ENCODE assay signal across 25 mouse cellular contexts in genomic region chr6:111954401-111954800, GRCm38 (mm10).
DNase-seq lines count a peak whose midpoint lies in the region; ATAC-seq and TF ChIP-seq lines count a peak whose summit lies in the region.
"Had no signal": no experiment of that assay in that cellular context is flagged by ENCODE, and none has a peak within 500 bp of the region (broad histone marks: within the 10 kb centered on the region; RNA-seq: fewer than 3 reads in every experiment).

No protein-coding gene starts in this region.

- no peak overlapping the region for H3K27ac ChIP-seq in embryonic facial prominence, embryonic 12.5 days
- H3K27ac ChIP-seq in embryonic facial prominence, embryonic 10.5 days (replicated peaks): no peak overlapping the region
- H3K27ac ChIP-seq in midbrain, postnatal 0 days (ENCODE audit: low read depth, low read length): no peak overlapping the region
- no peak overlapping the region for H3K27ac ChIP-seq in midbrain, embryonic 16.5 days (ENCODE audit: low read length)
- no peak overlapping the region for H3K27ac ChIP-seq in left cerebral cortex, adult 2 months
- H3K27ac ChIP-seq: embryonic facial prominence, embryonic 15.5 days; heart, adult 2 months; heart, embryonic 10.5 days; heart, embryonic 13.5 days; hindbrain, embryonic 12.5 days; hindbrain, embryonic 15.5 days had no signal

- no peak for DNase-seq in embryonic facial prominence, embryonic 10.5 days (ENCODE audit: low spot score)
- DNase-seq in midbrain, postnatal 0 days (ENCODE audit: low spot score): peak; percentile 21
- peak; percentile 80 for DNase-seq in retina, postnatal 1 day
- DNase-seq in kidney, adult 11 months: no peak
- DNase-seq in left cerebral cortex, adult 2 months (ENCODE audit: extremely low spot score in 1 of 2, low spot score in 2 of 2): no peak
- DNase-seq: adrenal gland, postnatal 10 days; adrenal gland, postnatal 36 days; cerebellum, adult 11 months; cerebellum, adult 2 months; cerebellum, adult 9-11 months; cerebellum, postnatal 25 days; gastrocnemius, postnatal 10 days; gastrocnemius, postnatal 36 days; heart, adult 2 months; heart, postnatal 14 days; heart, postnatal 4 days had no signal

- H3K9me3 ChIP-seq in embryonic facial prominence, embryonic 12.5 days: no peaks in the 10 kb centered on the region
- no peaks in the 10 kb centered on the region for H3K9me3 ChIP-seq in embryonic facial prominence, embryonic 10.5 days
- H3K9me3 ChIP-seq in midbrain, postnatal 0 days (ENCODE audit: low read length): no peaks in the 10 kb centered on the region
- H3K9me3 ChIP-seq in midbrain, embryonic 16.5 days (replicated peaks; ENCODE audit: control insufficient read depth, low read length, poor library complexity, severe bottlenecking): no peaks in the 10 kb centered on the region
- H3K9me3 ChIP-seq: embryonic facial prominence, embryonic 15.5 days; heart, embryonic 10.5 days; heart, embryonic 13.5 days; hindbrain, embryonic 12.5 days; hindbrain, embryonic 15.5 days had no signal

- no peaks in the 10 kb centered on the region for H3K27me3 ChIP-seq in embryonic facial prominence, embryonic 12.5 days
- H3K27me3 ChIP-seq in embryonic facial prominence, embryonic 10.5 days (replicated peaks; ENCODE audit: low read depth, poor library complexity, severe bottlenecking): no peaks in the 10 kb centered on the region
- no peaks in the 10 kb centered on the region for H3K27me3 ChIP-seq in midbrain, postnatal 0 days (ENCODE audit: insufficient read depth, low read length)
- H3K27me3 ChIP-seq in midbrain, embryonic 16.5 days (ENCODE audit: control insufficient read depth, insufficient read depth, low read depth, low read length): no peaks in the 10 kb centered on the region
- H3K27me3 ChIP-seq: embryonic facial prominence, embryonic 15.5 days; heart, embryonic 13.5 days; hindbrain, embryonic 12.5 days; hindbrain, embryonic 15.5 days had no signal

- no peaks in the 10 kb centered on the region for H3K36me3 ChIP-seq in embryonic facial prominence, embryonic 12.5 days
- no peaks in the 10 kb centered on the region for H3K36me3 ChIP-seq in embryonic facial prominence, embryonic 10.5 days (replicated peaks)
- no peaks in the 10 kb centered on the region for H3K36me3 ChIP-seq in midbrain, postnatal 0 days (ENCODE audit: insufficient read depth, low read length)
- H3K36me3 ChIP-seq in midbrain, embryonic 16.5 days (ENCODE audit: control insufficient read depth, insufficient read depth, low read length): no peaks in the 10 kb centered on the region
- H3K36me3 ChIP-seq: embryonic facial prominence, embryonic 15.5 days; heart, embryonic 10.5 days; heart, embryonic 13.5 days; hindbrain, embryonic 12.5 days; hindbrain, embryonic 15.5 days had no signal

- no peak overlapping the region for H3K4me3 ChIP-seq in embryonic facial prominence, embryonic 12.5 days
- H3K4me3 ChIP-seq in embryonic facial prominence, embryonic 10.5 days: no peak overlapping the region
- no peak overlapping the region for H3K4me3 ChIP-seq in midbrain, postnatal 0 days (ENCODE audit: low read depth, low read length)
- no peak overlapping the region for H3K4me3 ChIP-seq in midbrain, embryonic 16.5 days (ENCODE audit: low read depth, low read length)
- no peak overlapping the region for H3K4me3 ChIP-seq in left cerebral cortex, adult 2 months
- H3K4me3 ChIP-seq: embryonic facial prominence, embryonic 15.5 days; heart, adult 2 months; heart, embryonic 10.5 days; heart, embryonic 13.5 days; hindbrain, embryonic 12.5 days; hindbrain, embryonic 15.5 days had no signal

- WGBS in embryonic facial prominence, embryonic 12.5 days: 67% methylated on average over 1 of the region's 1 CpGs
- 74% methylated on average over 1 of the region's 1 CpGs for WGBS in embryonic facial prominence, embryonic 10.5 days
- WGBS in midbrain, postnatal 0 days: 46% methylated on average over 1 of the region's 1 CpGs
- 63% methylated on average over 1 of the region's 1 CpGs for WGBS in midbrain, embryonic 16.5 days

- no peaks in the 10 kb centered on the region for H3K4me1 ChIP-seq in embryonic facial prominence, embryonic 12.5 days
- H3K4me1 ChIP-seq in embryonic facial prominence, embryonic 10.5 days: no peaks in the 10 kb centered on the region
- H3K4me1 ChIP-seq in midbrain, postnatal 0 days (ENCODE audit: insufficient read depth, low read length): no peaks in the 10 kb centered on the region
- no peaks in the 10 kb centered on the region for H3K4me1 ChIP-seq in midbrain, embryonic 16.5 days (ENCODE audit: control insufficient read depth, insufficient read depth, low read length)
- H3K4me1 ChIP-seq: embryonic facial prominence, embryonic 15.5 days; heart, embryonic 10.5 days; heart, embryonic 13.5 days; hindbrain, embryonic 12.5 days; hindbrain, embryonic 15.5 days had no signal

- no peak overlapping the region for H3K9ac ChIP-seq in embryonic facial prominence, embryonic 12.5 days
- H3K9ac ChIP-seq in midbrain, postnatal 0 days (replicated peaks; ENCODE audit: low read length, poor library complexity, severe bottlenecking): no peak overlapping the region
- H3K9ac ChIP-seq in midbrain, embryonic 16.5 days (ENCODE audit: low read depth, low read length): no peak overlapping the region
- H3K9ac ChIP-seq: embryonic facial prominence, embryonic 15.5 days; heart, embryonic 13.5 days; hindbrain, embryonic 12.5 days; hindbrain, embryonic 15.5 days had no signal

- 0 out of 2 replicates have a peak, but pooled peaks have one; percentile 35 for ATAC-seq in embryonic facial prominence, embryonic 12.5 days (ENCODE audit: insufficient number of reproducible peaks, insufficient read depth, low FRiP score, low TSS enrichment)
- ATAC-seq in midbrain, postnatal 0 days (ENCODE audit: low FRiP score): no peak
- ATAC-seq in midbrain, embryonic 16.5 days: no peak
- ATAC-seq: forebrain, embryonic 16.5 days; Patski had no signal

- no peak for TF ChIP-seq CTCF in midbrain, postnatal 0 days (IDR thresholded peaks at IDR 0.05)
- TF ChIP-seq CTCF in left cerebral cortex, adult 2 months (IDR thresholded peaks at IDR 0.05): no peak

- H3K4me2 ChIP-seq in embryonic facial prominence, embryonic 12.5 days (replicated peaks): no peak overlapping the region
- no peak overlapping the region for H3K4me2 ChIP-seq in midbrain, postnatal 0 days (ENCODE audit: low read depth, low read length, poor library complexity, severe bottlenecking)
- no peak overlapping the region for H3K4me2 ChIP-seq in midbrain, embryonic 16.5 days (ENCODE audit: low read length)
- H3K4me2 ChIP-seq: embryonic facial prominence, embryonic 15.5 days; heart, embryonic 13.5 days; hindbrain, embryonic 12.5 days; hindbrain, embryonic 15.5 days had no signal

- intact Hi-C loops in left cerebral cortex, adult 2 months (cut with DNase I): no loop called here

Comparison
In these comparisons a context has a peak if more than half of its experiments do, and no peak if none do; other contexts are left out.
1. DNase-seq: peak in midbrain, postnatal 0 days (single experiment) and retina, postnatal 1 day (single experiment); none in embryonic facial prominence, embryonic 10.5 days (single experiment), kidney, adult 11 months (single experiment) and left cerebral cortex, adult 2 months (0 of 2).